Mouse (Mus musculus) small intestine, adult 2 months (tissue): ENCODE measurements around the gene Nop9.

Experiments
- CTCF ChIP-seq: fragments of 200-500 bp; IDR thresholded peaks from 2 replicates; pipeline ENCODE4 v1.5.1; 2012; ENCODE audit warnings: low read depth, mild to moderate bottlenecking, control low read depth, inconsistent platforms, low read length, moderate library complexity, mixed read lengths; ENCODE audit not compliant: insufficient replicate concordance, insufficient read length; ENCODE audit errors: extremely low read depth
- POLR2A ChIP-seq: fragments of 200-500 bp; IDR thresholded peaks from 2 replicates; pipeline ENCODE4 v1.6.1; 2012; ENCODE audit warnings: low read depth, mild to moderate bottlenecking, control low read depth, inconsistent platforms, low read length, moderate library complexity

DNA sequence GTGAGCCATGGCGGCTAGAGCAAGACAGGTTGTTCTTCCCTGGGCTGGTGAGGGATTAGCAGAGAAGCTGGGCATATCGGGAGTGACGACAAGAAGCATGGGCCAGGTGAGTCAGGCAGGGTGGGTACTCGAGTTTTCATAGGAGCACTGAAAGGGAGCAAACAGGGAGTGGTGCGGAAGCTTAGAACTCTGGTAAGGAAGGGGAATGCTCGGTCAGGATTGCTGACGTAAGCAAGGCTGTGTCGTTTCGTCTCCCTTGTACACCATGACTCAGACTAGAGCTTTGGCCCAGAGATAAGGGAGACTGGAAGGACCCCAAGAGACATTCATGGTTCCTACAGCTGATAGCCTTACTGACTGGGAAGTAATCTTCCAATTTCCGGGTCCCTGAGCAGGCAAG, 11.6 kb upstream of the Nop9 start:
- no peak for TF ChIP-seq CTCF
- TF ChIP-seq POLR2A = no peak
